Mouse (Mus musculus) thymus, adult 2 months (tissue): ENCODE measurements around the gene Gm10160.

Source experiments
- CTCF ChIP-seq: fragments of 200-500 bp; IDR thresholded peaks from 2 replicates; pipeline ENCODE4 v1.5.1; 2012; ENCODE audit warnings: mild to moderate bottlenecking, control low read depth, low read length, moderate library complexity, borderline replicate concordance; ENCODE audit not compliant: control insufficient read depth, poor library complexity, insufficient read depth; ENCODE audit errors: extremely low read depth
- POLR2A ChIP-seq: fragments of 200-500 bp; IDR thresholded peaks from 2 replicates; pipeline ENCODE4 v1.6.1; 2012; ENCODE audit warnings: mild to moderate bottlenecking, low read length, control low read depth, moderate library complexity; ENCODE audit not compliant: control insufficient read depth, poor library complexity, insufficient read depth; ENCODE audit errors: extremely low read depth

- TF ChIP-seq CTCF (no peak), POLR2A (no peak)
Measured at GRCm38 (mm10) chr7:81849633-81850032, 6.0 kb downstream of the Gm10160 start.
